Mouse (Mus musculus): ENCODE measurements around the gene Plxdc2.

Plxdc2 gene

DNA sequence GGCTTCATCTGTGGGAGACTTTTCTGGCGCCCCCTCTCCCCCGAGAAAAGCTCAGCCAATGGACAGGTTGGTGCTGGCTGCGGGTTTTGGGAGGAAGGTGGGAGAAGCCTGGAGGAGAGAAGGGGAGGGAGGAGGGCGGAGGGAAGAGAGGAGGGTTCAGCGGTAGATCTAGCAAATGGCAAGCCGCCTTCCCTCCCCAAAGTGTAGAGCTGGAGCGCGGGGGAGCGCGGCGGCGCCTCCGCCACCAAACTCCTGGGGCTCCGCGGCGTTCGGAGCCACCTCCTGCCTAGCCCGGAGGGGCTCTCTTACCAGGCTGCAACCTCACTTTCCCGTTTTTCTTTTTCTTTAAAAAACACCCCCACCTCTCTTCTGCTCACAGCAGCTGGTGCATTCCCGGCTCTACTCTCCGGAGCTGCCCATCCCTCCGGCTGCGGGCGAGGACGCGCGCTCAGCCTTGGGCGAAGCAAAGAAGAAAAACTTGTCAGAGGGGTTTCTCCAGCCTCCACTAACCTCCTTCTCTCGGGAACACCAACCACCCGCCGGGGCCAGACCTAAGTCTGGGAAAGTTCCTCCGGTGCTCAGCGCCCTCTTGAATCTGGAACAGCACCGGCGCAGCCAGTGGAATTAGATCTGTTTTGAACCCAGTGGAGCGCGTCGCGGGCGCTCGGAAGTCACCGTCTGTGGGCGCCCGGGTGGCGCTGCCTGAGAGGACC lies at the start of gene Plxdc2:
TSS of gene Plxdc2 (plus strand) at position 199 of the 713 bp plus-strand sequence.
- DNase-seq (ENCODE audit: low read depth), result no peak

- no peak for DNase-seq (ENCODE audit: low read depth)
Observed at GRCm38 (mm10) chr2:16310387-16310786, 45.7 kb upstream of the Plxdc2 start.

GRCm38 (mm10) chr2:16312400-16313070 lies 43.6 kb upstream of the Plxdc2 start:
- DNase-seq (ENCODE audit: low read depth), result peak; percentile 52

- DNase-seq (ENCODE audit: low read depth), result no peak
Observed at GRCm38 (mm10) chr2:16335194-16335781, 20.8 kb upstream of the Plxdc2 start.

GRCm38 (mm10) chr2:16344564-16344963 lies 11.5 kb upstream of the Plxdc2 start:
- no peak for DNase-seq (ENCODE audit: low read depth)

GRCm38 (mm10) chr2:16351106-16351505 lies 5.0 kb upstream of the Plxdc2 start:
- no peak for DNase-seq (ENCODE audit: low read depth)

DNA sequence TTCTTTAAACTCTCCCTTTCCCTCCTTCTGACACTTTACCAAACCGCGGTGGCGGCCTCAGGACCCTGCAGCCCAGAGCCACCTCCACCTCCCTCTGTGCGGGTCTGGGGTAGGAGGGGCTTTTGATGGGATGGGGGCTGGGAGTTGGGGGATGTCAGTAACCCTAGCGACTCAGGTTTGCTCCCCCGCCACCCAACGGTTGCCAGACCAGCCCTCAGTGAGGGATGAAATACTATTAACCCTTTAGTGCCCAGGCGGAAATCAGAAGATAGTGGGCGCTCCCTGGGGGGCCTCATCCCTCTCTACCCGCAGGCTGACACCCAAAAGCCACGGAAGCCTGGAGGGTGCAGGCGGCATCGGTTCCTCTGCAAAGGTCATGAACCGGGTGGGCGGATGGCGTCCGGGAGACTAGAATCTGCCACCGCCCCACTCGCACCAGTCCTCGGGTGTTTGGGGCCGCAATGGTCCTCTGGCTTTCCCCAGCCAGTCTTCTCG lies 446 bp upstream of the Plxdc2 start:
- no peak for DNase-seq (ENCODE audit: low read depth)

DNA sequence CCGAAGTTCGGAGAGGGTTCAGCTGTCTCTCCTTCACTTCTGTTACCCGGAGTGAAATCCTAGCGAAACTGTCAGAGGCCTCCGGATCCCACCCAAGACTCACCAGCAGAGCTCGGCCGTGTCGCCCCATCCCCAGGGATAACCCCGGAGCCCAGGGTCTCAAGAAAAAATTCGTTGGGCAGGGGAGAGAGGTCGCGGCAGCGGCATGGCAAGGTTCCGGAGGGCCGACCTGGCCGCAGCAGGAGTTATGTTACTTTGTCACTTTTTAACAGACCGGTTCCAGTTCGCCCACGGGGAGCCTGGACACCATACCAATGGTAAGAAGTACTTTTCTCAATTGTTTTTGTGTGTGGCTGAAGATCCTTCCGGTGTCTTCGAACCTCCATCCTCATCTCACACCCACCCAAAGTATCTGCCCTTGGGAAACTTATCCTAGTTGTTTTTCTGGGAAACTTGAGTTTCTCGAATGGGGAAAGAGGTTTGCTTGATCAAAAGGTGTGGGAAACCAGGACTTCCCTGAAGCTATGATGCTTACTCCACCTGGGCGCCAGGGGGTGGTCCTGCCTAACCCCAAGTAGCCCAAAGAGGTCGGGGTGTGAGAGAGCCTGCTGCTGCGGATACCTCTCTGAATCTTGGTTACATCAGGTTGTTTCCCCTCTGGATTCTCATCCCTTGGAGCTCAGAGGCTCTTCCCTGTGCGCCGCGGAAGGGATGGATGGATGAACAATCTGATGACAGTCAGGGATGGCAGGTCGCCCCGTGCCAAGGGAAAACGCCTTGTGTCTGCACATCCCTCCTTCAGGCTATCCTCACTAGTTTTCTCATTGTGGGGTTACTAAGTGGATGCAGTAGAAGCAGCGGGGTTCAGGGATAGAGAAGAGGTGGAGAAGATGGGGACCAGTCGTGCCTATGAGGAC lies 1.1 kb downstream of the Plxdc2 start:
- no peak for DNase-seq (ENCODE audit: low read depth)

GRCm38 (mm10) chr2:16357946-16358345 lies 1.8 kb downstream of the Plxdc2 start:
- no peak for DNase-seq (ENCODE audit: low read depth)

DNA sequence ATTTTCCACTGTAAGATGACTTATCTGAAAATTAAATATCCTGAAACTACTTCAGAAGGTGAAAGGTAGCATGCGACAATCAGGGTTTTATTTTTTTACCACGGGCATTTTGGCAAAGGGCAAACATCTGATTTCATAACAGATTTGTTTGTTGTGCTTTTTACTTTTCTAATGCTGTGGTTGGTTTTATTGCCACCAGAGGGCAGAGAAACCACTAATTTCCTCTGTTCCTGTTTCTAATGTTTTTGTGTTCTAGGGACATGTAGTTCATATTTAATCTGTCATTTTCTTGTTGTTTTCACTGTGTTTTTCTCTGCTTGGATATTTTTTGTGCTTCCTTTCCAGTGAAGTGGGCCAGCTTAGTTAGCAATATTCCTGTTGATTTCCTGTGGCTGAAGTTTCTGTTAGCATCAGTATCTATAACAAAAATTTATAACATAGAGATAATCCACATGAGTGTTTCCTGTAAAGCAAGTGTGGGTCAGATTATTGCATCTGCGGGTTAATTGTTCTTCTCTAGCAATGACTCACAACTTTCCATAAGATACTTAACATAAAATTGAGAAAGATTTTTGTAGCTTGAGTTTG lies 3.3 kb downstream of the Plxdc2 start:
- DNase-seq (ENCODE audit: low read depth), result peak; percentile 78

- peak; percentile 87 for DNase-seq (ENCODE audit: low read depth)
Observed at GRCm38 (mm10) chr2:16364749-16365148, 8.6 kb downstream of the Plxdc2 start.

DNA sequence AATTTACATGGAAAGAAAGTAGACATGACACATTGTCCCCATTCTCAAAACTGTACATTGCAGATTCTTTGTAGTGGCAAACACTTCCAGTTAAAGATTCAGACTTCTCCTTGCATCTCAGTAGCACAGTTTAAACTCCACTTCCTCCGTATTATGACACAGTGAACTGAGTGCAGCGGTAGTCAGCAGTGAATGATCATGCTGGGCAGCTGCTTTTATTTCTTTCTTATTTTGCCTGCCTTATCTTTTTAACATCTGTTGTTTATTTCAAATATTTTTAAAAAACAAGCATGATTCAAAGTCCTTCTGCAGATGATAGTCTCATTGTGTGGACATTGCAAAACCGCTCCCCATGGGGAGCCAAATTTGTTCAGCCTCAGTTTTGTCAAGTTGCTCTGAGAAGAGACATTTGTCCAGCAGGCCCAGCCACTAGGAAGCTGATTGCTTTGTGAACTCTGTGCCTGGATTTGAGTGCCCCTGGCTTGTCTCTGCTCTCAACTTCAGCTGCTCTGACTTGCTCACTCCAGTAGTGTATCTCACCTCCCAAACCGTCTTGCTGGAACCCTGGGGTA lies 9.8 kb downstream of the Plxdc2 start:
- peak; percentile 17 for DNase-seq (ENCODE audit: low read depth)

- DNase-seq (ENCODE audit: low read depth), result peak; percentile 42
Observed at GRCm38 (mm10) chr2:16370419-16370818, 14.3 kb downstream of the Plxdc2 start.

GRCm38 (mm10) chr2:16374288-16374687 lies 18.2 kb downstream of the Plxdc2 start:
- DNase-seq (ENCODE audit: low read depth), result peak; percentile 48

- no peak for DNase-seq (ENCODE audit: low read depth)
Observed at GRCm38 (mm10) chr2:16386206-16386605, 30.1 kb downstream of the Plxdc2 start.

GRCm38 (mm10) chr2:16386692-16387091 lies 30.6 kb downstream of the Plxdc2 start:
- peak; percentile 36 for DNase-seq (ENCODE audit: low read depth)

- no peak for DNase-seq (ENCODE audit: low read depth)
Observed at GRCm38 (mm10) chr2:16387787-16388186, 31.7 kb downstream of the Plxdc2 start.

GRCm38 (mm10) chr2:16397501-16397900 lies 41.4 kb downstream of the Plxdc2 start:
- no peak for DNase-seq (ENCODE audit: low read depth)

DNA sequence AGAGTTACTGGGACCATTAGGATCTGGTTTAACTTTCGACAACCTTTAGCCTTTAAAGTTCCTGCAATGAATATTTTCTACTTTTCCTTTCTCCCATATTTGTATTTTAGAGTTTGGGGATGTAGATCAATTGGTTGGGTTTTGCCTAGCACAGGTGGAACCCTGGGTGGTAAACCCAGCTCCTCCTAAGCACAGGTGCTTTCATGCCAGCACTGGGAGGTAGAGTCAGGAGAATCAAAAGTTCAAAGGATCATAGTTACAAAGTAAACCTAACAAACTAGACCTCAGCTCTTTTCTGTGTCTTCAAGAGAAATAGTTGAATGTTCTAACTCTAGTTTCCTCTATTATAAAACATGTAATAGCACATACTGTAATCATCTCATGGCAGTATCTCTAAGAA lies 41.9 kb downstream of the Plxdc2 start:
- DNase-seq (ENCODE audit: low read depth), result no peak

- DNase-seq (ENCODE audit: low read depth), result no peak
Observed at GRCm38 (mm10) chr2:16398896-16399295, 42.8 kb downstream of the Plxdc2 start.

- no peak for DNase-seq (ENCODE audit: low read depth)
Observed at GRCm38 (mm10) chr2:16406508-16406907, 50.4 kb downstream of the Plxdc2 start.

All from 416B (cell line).